Mouse (Mus musculus): ENCODE data around the gene Gm15097.
"Not testable (repeated sequence)": the region's sequence is repeated elsewhere in the genome, so short reads cannot be mapped to it uniquely, and the experiment has no call there.

Gene Gm15097

DNA sequence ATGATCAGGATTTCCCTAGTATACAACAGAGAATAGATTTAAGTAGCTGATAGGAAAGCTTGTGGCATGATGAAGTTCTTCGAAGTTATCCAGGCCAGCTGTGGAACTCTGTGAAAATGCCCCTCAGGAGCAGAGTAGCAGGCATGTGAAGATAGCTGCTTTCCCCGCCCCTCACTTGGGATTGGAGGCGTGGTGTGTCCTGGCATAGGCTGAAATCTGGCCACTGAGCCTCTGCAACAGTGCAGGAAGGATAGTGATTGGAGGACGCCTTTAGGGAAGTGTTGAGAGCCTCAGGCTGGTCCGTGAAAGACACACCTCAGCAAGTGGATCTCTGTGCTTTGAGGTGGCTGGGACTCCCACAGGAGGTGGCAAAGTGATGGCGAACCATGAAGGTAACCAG lies at the start of gene Gm15097:
Gene Gm15097 (plus strand): TSS at position 301 of the 400 bp plus-strand sequence.
- not testable (repeated sequence) for DNase-seq (ENCODE audit: low spot score in 2 of 2)

- peak in 1 of 2 experiments; percentile 41 for DNase-seq (ENCODE audit: low spot score in 2 of 2)
Observed at GRCm38 (mm10) chrX:149762853-149763252, 21.4 kb upstream of the Gm15097 start.

GRCm38 (mm10) chrX:149811178-149811577 lies 26.9 kb downstream of the Gm15097 start:
- not testable (repeated sequence) for DNase-seq (ENCODE audit: low spot score in 2 of 2)

All from left cerebral cortex, adult 9 months (tissue).